Mouse (Mus musculus) CD4-positive, CD25-positive, alpha-beta regulatory T cell, adult 4 months (primary cell): Measurements from ENCODE around the gene Gtf2ird1. TPM values are rescaled to one million over a fixed set of nuclear protein-coding genes. Genes with fewer than 3 reads are reported as not detected.

Experiments
- ATAC-seq: one replicate; pipeline ENCODE4 v1.8.0; 2017
- polyA plus RNA-seq, 2 experiments: library from polyadenylated mRNA; unstranded; fragments of 100-300 nt; shearing (Covaris generic); gene quantifications; one replicate each; pipeline ENCODE4 v1.2.1; 2017

Gtf2ird1 gene
- polyA plus RNA-seq, 2 experiments from 2014 or later, result 6.0 to 8.0 TPM

DNA sequence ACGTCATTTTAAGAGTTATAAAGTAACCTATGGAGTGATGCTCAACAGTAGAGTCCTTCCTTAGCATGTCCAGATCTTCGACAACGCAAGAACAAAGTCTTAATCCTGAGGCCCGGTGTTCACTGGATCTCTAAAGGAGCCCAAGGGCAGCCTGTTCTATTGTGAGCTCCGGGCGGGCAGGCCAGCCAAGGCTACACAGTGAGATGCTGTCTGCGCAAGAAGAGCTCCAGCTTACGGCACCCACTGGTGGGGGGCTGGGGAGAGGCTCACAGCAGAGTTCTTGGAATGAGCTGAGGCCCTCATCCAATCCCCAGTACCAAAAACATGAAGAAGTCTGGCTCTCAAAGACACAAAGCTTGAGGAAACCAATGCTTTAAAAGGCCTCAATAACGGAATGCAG lies 146.3 kb downstream of the Gtf2ird1 start:
- ATAC-seq, result no peak

- no peak for ATAC-seq
These were observed 147.2 kb downstream of the Gtf2ird1 start for GRCm38 (mm10) chr5:134309345-134309744.

Other genes with a start within 250 kb of the Gtf2ird1 start
- 10 to 100 TPM in 1 of 2 experiments, 1 to 10 TPM in 1; 8.8 to 15.8 TPM for gene Ncf1, start 227.1 kb downstream of the Gtf2ird1 start, polyA plus RNA-seq
- 100 to 1,000 TPM in 1 of 2 experiments, 10 to 100 TPM in 1; 96.3 to 125 TPM for gene Gtf2i, start 142.0 kb downstream of the Gtf2ird1 start, polyA plus RNA-seq
- under 1 TPM; 0.52 to 0.54 TPM for gene Clip2, start 95.7 kb upstream of the Gtf2ird1 start, polyA plus RNA-seq
- under 1 TPM in 1 of 2 experiments, not detected in 1; 0.60 TPM for gene Syna, start 103.5 kb upstream of the Gtf2ird1 start, polyA plus RNA-seq
- gene Rfc2, start 124.7 kb upstream of the Gtf2ird1 start, polyA plus RNA-seq, result 100 to 1,000 TPM; 134 to 185 TPM
- 10 to 100 TPM in 1 of 2 experiments, 1 to 10 TPM in 1; 6.2 to 15.8 TPM for gene Lat2, start 158.3 kb upstream of the Gtf2ird1 start, polyA plus RNA-seq
- 10 to 100 TPM; 94.2 to 96.9 TPM for gene Eif4h, start 182.8 kb upstream of the Gtf2ird1 start, polyA plus RNA-seq
- gene Limk1, start 231.9 kb upstream of the Gtf2ird1 start, polyA plus RNA-seq, result 1 to 10 TPM; 3.8 to 6.9 TPM